Comparison of ENCODE assay signal across 13 mouse cellular contexts in genomic region chr19:55781681-55782080, GRCm38 (mm10).
"Had no signal": no experiment of that assay in that cellular context is flagged by ENCODE, and none has a peak within 500 bp of the region (broad histone marks: within the 10 kb centered on the region; RNA-seq: fewer than 3 reads in every experiment).

No protein-coding gene starts in this region.

- H3K4me1 ChIP-seq: stomach, embryonic 15.5 days had no signal

- H3K9ac ChIP-seq: limb, embryonic 12.5 days; liver, embryonic 13.5 days; liver, postnatal 0 days; midbrain, embryonic 12.5 days; neural tube, embryonic 13.5 days; stomach, embryonic 15.5 days had no signal

- H3K36me3 ChIP-seq: neural tube, embryonic 13.5 days had no signal

- H3K4me2 ChIP-seq: limb, embryonic 12.5 days; liver, embryonic 13.5 days; midbrain, embryonic 12.5 days; neural tube, embryonic 13.5 days; stomach, embryonic 15.5 days had no signal

- ATAC-seq: liver, postnatal 0 days; midbrain, embryonic 16.5 days had no signal

- H3K27ac ChIP-seq: kidney, postnatal 0 days; limb, embryonic 12.5 days; liver, embryonic 13.5 days; midbrain, embryonic 12.5 days; neural tube, embryonic 13.5 days; stomach, embryonic 15.5 days had no signal

- H3K4me3 ChIP-seq: limb, embryonic 12.5 days; liver, embryonic 13.5 days; midbrain, embryonic 12.5 days; neural tube, embryonic 13.5 days; stomach, embryonic 15.5 days had no signal

- DNase-seq: kidney, postnatal 36 days; liver; liver, embryonic 13.5 days; liver, postnatal 0 days; right cerebral cortex, postnatal 14 days; thymus, adult 2 months; thymus, postnatal 25 days had no signal

- H3K9me3 ChIP-seq: limb, embryonic 12.5 days; liver, embryonic 13.5 days; midbrain, embryonic 12.5 days; neural tube, embryonic 13.5 days; stomach, embryonic 15.5 days had no signal

- H3K27me3 ChIP-seq: limb, embryonic 12.5 days; midbrain, embryonic 12.5 days; stomach, embryonic 15.5 days had no signal
